Mouse (Mus musculus) E14TG2a.4 (cell line): Measurements from ENCODE around the gene Faah.

Experiments
- CTCF ChIP-seq: conservative IDR thresholded peaks from 2 replicates; pipeline ENCODE4 v1.5.1; 2014; ENCODE audit warnings: low read length
- NANOG ChIP-seq: IDR thresholded peaks from 2 replicates; pipeline ENCODE4 v1.6.1; 2014; ENCODE audit warnings: borderline replicate concordance, low read length, mixed read lengths

DNA sequence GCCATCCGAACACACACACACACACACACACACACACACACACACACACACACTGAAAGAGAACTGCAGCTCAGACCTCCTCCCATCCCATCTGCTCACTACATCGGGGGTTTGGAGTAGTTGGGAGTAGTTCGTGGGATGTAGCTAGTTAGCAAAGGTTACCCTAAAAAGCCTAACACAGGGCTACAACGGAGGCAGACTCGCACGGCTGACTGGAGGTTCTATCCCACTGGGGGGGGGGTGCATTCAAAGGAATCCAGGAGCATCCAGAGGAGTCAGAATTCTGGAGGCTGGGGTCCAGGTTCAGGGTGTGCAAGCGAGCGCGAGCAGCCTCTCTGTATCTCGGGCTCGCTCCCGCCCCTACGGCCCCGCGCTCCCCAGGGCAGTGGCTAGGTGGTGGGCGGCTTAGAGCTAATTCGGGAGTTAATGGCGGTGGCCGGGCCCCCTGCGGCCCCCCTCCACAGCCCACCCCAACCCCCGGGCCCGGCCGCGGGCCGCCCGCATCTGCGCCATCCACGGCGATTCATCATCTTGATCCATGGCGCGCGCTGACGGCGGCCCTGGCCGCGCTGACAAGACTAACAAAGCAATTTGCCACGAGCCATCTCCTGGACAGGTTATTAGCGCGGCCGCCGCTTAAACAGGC lies 73.9 kb downstream of the Faah start:
- no peak for TF ChIP-seq CTCF
- no peak for TF ChIP-seq NANOG
